ENCODE assay signal across 23 mouse cellular contexts in the genomic region with DNA sequence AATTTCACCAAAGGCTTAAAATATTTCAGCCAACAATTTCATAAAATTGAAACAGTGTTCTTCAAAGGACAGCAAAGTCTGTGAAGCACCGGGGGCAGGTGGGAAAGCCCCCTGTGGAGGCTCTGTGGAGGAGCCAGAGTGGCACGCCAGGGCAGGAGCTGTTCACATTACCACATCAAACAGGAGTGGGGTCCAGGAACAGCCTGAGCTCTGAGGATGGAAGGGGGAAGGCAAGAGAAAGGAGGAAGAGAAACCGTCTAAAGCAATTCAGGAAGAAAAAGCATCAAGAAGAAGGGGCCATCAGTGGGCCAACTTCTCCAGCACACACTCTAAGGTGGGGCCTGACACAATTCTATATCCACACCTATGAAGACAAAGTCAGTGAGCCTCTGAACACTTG. TPM values are rescaled to one million over a fixed set of nuclear protein-coding genes. Genes with fewer than 3 reads are reported as not detected.
DNase-seq lines count a peak whose midpoint lies in the region; ATAC-seq and TF ChIP-seq lines count a peak whose summit lies in the region.
"Had no signal": no experiment of that assay in that cellular context is flagged by ENCODE, and none has a peak within 500 bp of the region (broad histone marks: within the 10 kb centered on the region; RNA-seq: fewer than 3 reads in every experiment).

No protein-coding gene starts in this region.

- peaks cover 37% of the 10 kb centered on the region for H3K36me3 ChIP-seq in embryonic facial prominence, embryonic 13.5 days
- H3K36me3 ChIP-seq in embryonic facial prominence, embryonic 10.5 days (replicated peaks), result peaks cover 55% of the 10 kb centered on the region

- no peaks in the 10 kb centered on the region for H3K9me3 ChIP-seq in embryonic facial prominence, embryonic 13.5 days
- H3K9me3 ChIP-seq in embryonic facial prominence, embryonic 10.5 days, result no peaks in the 10 kb centered on the region
- H3K9me3 ChIP-seq: embryonic facial prominence, embryonic 15.5 days; heart, embryonic 12.5 days; heart, embryonic 15.5 days had no signal

- TF ChIP-seq POLR2A in cortical plate, adult 2 months (IDR thresholded peaks at IDR 0.05; ENCODE audit: extremely low read depth, insufficient read depth, low read length), result no peak

- no peak for DNase-seq in embryonic facial prominence, embryonic 10.5 days (ENCODE audit: low spot score)
- DNase-seq in left cerebral cortex, adult 2 months (ENCODE audit: extremely low spot score in 1 of 2, low spot score in 2 of 2), result no peak
- DNase-seq in left cerebral cortex, postnatal 10 days (ENCODE audit: extremely low spot score in 1 of 2, low spot score in 2 of 2), result no peak
- no peak for DNase-seq in right cerebral cortex, postnatal 4 days
- DNase-seq: adrenal gland, adult 8-10 months; adrenal gland, postnatal 25 days; B cell, adult 2 months; embryo, embryonic 11 days; forebrain, postnatal 0 days; heart, adult 11 months; heart, postnatal 10 days; heart, postnatal 4 days had no signal

- TF ChIP-seq CTCF in left cerebral cortex, adult 2 months (IDR thresholded peaks at IDR 0.05), result no peak
- no peak for TF ChIP-seq CTCF in cortical plate, adult 2 months (IDR thresholded peaks at IDR 0.05; ENCODE audit: extremely low read depth, insufficient read depth, low read length)

- intact Hi-C loops in left cerebral cortex, adult 2 months (cut with DNase I), result loop anchor here (5.0 kb wide), 2 partner anchors 39 to 284 kb away; partner anchors contain the start of gene Vgll4
- intact Hi-C loops in left cerebral cortex, postnatal 10 days (cut with DNase I), result loop anchor here (2.0 kb wide), 1 partner anchor 75 kb away; no protein-coding TSS in a partner anchor

- peaks cover 19% of the 10 kb centered on the region for H3K4me1 ChIP-seq in embryonic facial prominence, embryonic 13.5 days
- peaks cover 15% of the 10 kb centered on the region for H3K4me1 ChIP-seq in embryonic facial prominence, embryonic 10.5 days
- H3K4me1 ChIP-seq in cortical plate, adult 2 months (ENCODE audit: control insufficient read depth, insufficient read depth, low read length), result 0 out of 2 replicates have a peak, but pooled peaks cover 1% of the 10 kb centered on the region

- WGBS in embryonic facial prominence, embryonic 13.5 days, result 55% methylated on average over 3 of the region's 3 CpGs
- 81% methylated on average over 3 of the region's 3 CpGs for WGBS in embryonic facial prominence, embryonic 10.5 days

- H3K27ac ChIP-seq in embryonic facial prominence, embryonic 13.5 days, result no peak overlapping the region
- H3K27ac ChIP-seq in embryonic facial prominence, embryonic 10.5 days (replicated peaks), result no peak overlapping the region; the same call in 1 of the 2 replicates
- H3K27ac ChIP-seq in left cerebral cortex, adult 2 months, result peak overlapping the region; percentile 87; the same call in 1 of the 2 replicates
- peak overlapping the region; percentile 2; the same call in 1 of the 2 replicates for H3K27ac ChIP-seq in cortical plate, adult 2 months (ENCODE audit: insufficient read depth, low read length)
- H3K27ac ChIP-seq: embryonic facial prominence, embryonic 15.5 days; heart, embryonic 15.5 days; hindbrain, embryonic 14.5 days; hindbrain, postnatal 0 days had no signal

- H3K4me2 ChIP-seq in embryonic facial prominence, embryonic 13.5 days, result no peak overlapping the region
- H3K4me2 ChIP-seq: embryonic facial prominence, embryonic 15.5 days; heart, embryonic 12.5 days; heart, embryonic 15.5 days; hindbrain, embryonic 14.5 days had no signal

- no peak for ATAC-seq in embryonic facial prominence, embryonic 13.5 days (ENCODE audit: insufficient number of reproducible peaks, insufficient read depth, low FRiP score, low TSS enrichment, low read depth)
- ATAC-seq in megakaryocyte progenitor cell, adult 5-6 weeks (replicated peaks; ENCODE audit: poor library complexity), result peak; percentile 9; the same call in 1 of the 2 replicates
- ATAC-seq: forebrain, embryonic 14.5 days; forebrain, postnatal 0 days; hindbrain, postnatal 0 days; inflammation-experienced regulatory T-cells, adult 6 months; intestine, embryonic 16.5 days had no signal

- no peak overlapping the region for H3K4me3 ChIP-seq in embryonic facial prominence, embryonic 13.5 days
- no peak overlapping the region for H3K4me3 ChIP-seq in embryonic facial prominence, embryonic 10.5 days
- no peak overlapping the region for H3K4me3 ChIP-seq in left cerebral cortex, adult 2 months
- H3K4me3 ChIP-seq in cortical plate, adult 2 months (ENCODE audit: insufficient read depth, low read length), result no peak overlapping the region
- H3K4me3 ChIP-seq: embryonic facial prominence, embryonic 15.5 days; heart, embryonic 12.5 days; heart, embryonic 15.5 days had no signal

- peak overlapping the region; percentile 1; the same call in 1 of the 2 replicates for H3K9ac ChIP-seq in embryonic facial prominence, embryonic 13.5 days
- H3K9ac ChIP-seq: embryonic facial prominence, embryonic 15.5 days; forebrain, postnatal 0 days; heart, embryonic 12.5 days; heart, embryonic 15.5 days; hindbrain, embryonic 14.5 days had no signal

- H3K27me3 ChIP-seq in embryonic facial prominence, embryonic 13.5 days, result no peaks in the 10 kb centered on the region
- no peaks in the 10 kb centered on the region for H3K27me3 ChIP-seq in embryonic facial prominence, embryonic 10.5 days (replicated peaks; ENCODE audit: low read depth, poor library complexity, severe bottlenecking)
- H3K27me3 ChIP-seq: embryonic facial prominence, embryonic 15.5 days; heart, embryonic 12.5 days; heart, embryonic 15.5 days had no signal

RNA-seq across cellular contexts. Expression of gene Tamm41, which starts 31.6 kb away (rescaled TPM):
- polyA plus RNA-seq in embryonic facial prominence, embryonic 13.5 days (2015; fragmentation: Nextera tagmentation; extraction: Ambion mirVana), result 63.1 and 66.2 TPM in 2 replicates
- 96.8 and 99.5 TPM in 2 replicates for polyA plus RNA-seq in embryonic facial prominence, embryonic 10.5 days (2016; fragmentation: Nextera tagmentation; extraction: Ambion mirVana)
- 10 to 100 TPM; 19.7 to 20.0 TPM for total RNA-seq in left cerebral cortex, adult 2 months (2021)
- total RNA-seq in left cerebral cortex, postnatal 10 days (2021), result 10 to 100 TPM; 20.8 to 21.1 TPM
- 18.4 and 20.2 TPM in 2 replicates for polyA plus RNA-seq in cortical plate, adult 2 months (2012; rRNA removed)
- total RNA-seq in megakaryocyte progenitor cell, adult 5-6 weeks (2015), result 54.3 and 55.0 TPM in 2 replicates
- total RNA-seq in megakaryocyte progenitor cell, adult 5-6 weeks (2017), result 49.5 and 50.6 TPM in 2 replicates

RNA-seq across cellular contexts. Expression of gene Vgll4, which starts 36.3 kb away (rescaled TPM):
- 148 TPM in 2 replicates for polyA plus RNA-seq in embryonic facial prominence, embryonic 13.5 days (2015; fragmentation: Nextera tagmentation; extraction: Ambion mirVana)
- 98.8 and 111 TPM in 2 replicates for polyA plus RNA-seq in embryonic facial prominence, embryonic 10.5 days (2016; fragmentation: Nextera tagmentation; extraction: Ambion mirVana)
- 10 to 100 TPM; 61.4 to 63.8 TPM for total RNA-seq in left cerebral cortex, adult 2 months (2021)
- 10 to 100 TPM; 42.7 to 51.8 TPM for total RNA-seq in left cerebral cortex, postnatal 10 days (2021)
- 42.8 and 44.8 TPM in 2 replicates for polyA plus RNA-seq in cortical plate, adult 2 months (2012; rRNA removed)
- total RNA-seq in megakaryocyte progenitor cell, adult 5-6 weeks (2015), result 11.8 and 14.0 TPM in 2 replicates
- 23.1 and 28.5 TPM in 2 replicates for total RNA-seq in megakaryocyte progenitor cell, adult 5-6 weeks (2017)

Comparison
In these comparisons a context has a peak if more than half of its experiments do, and no peak if none do; other contexts are left out.
1. H3K27ac ChIP-seq: peak in left cerebral cortex, adult 2 months (single experiment) and cortical plate, adult 2 months (single experiment); none in embryonic facial prominence, embryonic 13.5 days (single experiment) and embryonic facial prominence, embryonic 10.5 days (single experiment).